In genomic region chr17:64231172-64231571, GRCm38 (mm10) we compare ENCODE assay signal across 10 mouse cellular contexts.
DNase-seq lines count a peak whose midpoint lies in the region; TF ChIP-seq lines count a peak whose summit lies in the region.
"Had no signal": no experiment of that assay in that cellular context is flagged by ENCODE, and none has a peak within 500 bp of the region (broad histone marks: within the 10 kb centered on the region; RNA-seq: fewer than 3 reads in every experiment).

No protein-coding gene starts in this region.

- no peak overlapping the region for H3K4me3 ChIP-seq in lung, adult 2 months (replicated peaks; ENCODE audit: extremely low read depth, low read depth, low read length)
- no peak overlapping the region for H3K4me3 ChIP-seq in bone marrow, adult 2 months (replicated peaks; ENCODE audit: control insufficient read depth, low read depth, low read length)
- H3K4me3 ChIP-seq in forebrain, embryonic 10.5 days = no peak overlapping the region
- H3K4me3 ChIP-seq: midbrain, embryonic 12.5 days had no signal

- 79% methylated on average over 8 of the region's 8 CpGs for WGBS in lung, adult 2 months
- WGBS in bone marrow, adult 2 months = 72% methylated on average over 8 of the region's 8 CpGs
- WGBS in forebrain, embryonic 10.5 days = 78% methylated on average over 8 of the region's 8 CpGs

- TF ChIP-seq POLR2A in lung, adult 2 months (IDR thresholded peaks at IDR 0.05; ENCODE audit: borderline replicate concordance, extremely low read depth, low read depth, low read length) = no peak
- no peak for TF ChIP-seq POLR2A in bone marrow, adult 2 months (IDR thresholded peaks at IDR 0.05; ENCODE audit: borderline replicate concordance, control insufficient read depth, low read depth, low read length)

- H3K9me3 ChIP-seq in forebrain, embryonic 10.5 days = no peaks in the 10 kb centered on the region
- H3K9me3 ChIP-seq: midbrain, embryonic 12.5 days had no signal

- TF ChIP-seq CTCF in lung, adult 2 months (IDR thresholded peaks at IDR 0.05; ENCODE audit: insufficient read depth, low read length) = peak; percentile 43; the same call in 1 of the 2 replicates
- peak; percentile 60 for TF ChIP-seq CTCF in bone marrow, adult 2 months (IDR thresholded peaks at IDR 0.05; ENCODE audit: control insufficient read depth, insufficient read depth, low read length)

- DNase-seq in adrenal gland, postnatal 25 days = peak; percentile 13
- DNase-seq in adrenal gland, postnatal 14 days = no peak
- no peak for DNase-seq in lung, adult 2 months
- DNase-seq in lung, postnatal 25 days (ENCODE audit: low spot score) = no peak
- peak; percentile 19 for DNase-seq in splenic B cell, adult 2 months (ENCODE audit: low read depth, low spot score)
- DNase-seq in urinary bladder, postnatal 4 days (ENCODE audit: low spot score in 2 of 2) = no peak
- no peak for DNase-seq in forebrain, embryonic 10.5 days (ENCODE audit: extremely low spot score, low spot score)
- DNase-seq: cerebellum, postnatal 25 days had no signal

- no peaks in the 10 kb centered on the region for H3K36me3 ChIP-seq in splenic B cell, adult 2 months (ENCODE audit: control insufficient read depth, insufficient read depth, low read length, poor library complexity, severe bottlenecking)
- H3K36me3 ChIP-seq in forebrain, embryonic 10.5 days (replicated peaks) = no peaks in the 10 kb centered on the region
- H3K36me3 ChIP-seq: midbrain, embryonic 12.5 days had no signal

- H3K4me1 ChIP-seq in lung, adult 2 months (ENCODE audit: control insufficient read depth, insufficient read depth, low read length) = no peaks in the 10 kb centered on the region
- no peaks in the 10 kb centered on the region for H3K4me1 ChIP-seq in bone marrow, adult 2 months (ENCODE audit: control insufficient read depth, insufficient read depth, low read length)
- H3K4me1 ChIP-seq in forebrain, embryonic 10.5 days = no peaks in the 10 kb centered on the region
- H3K4me1 ChIP-seq: midbrain, embryonic 12.5 days had no signal

- no peak overlapping the region for H3K27ac ChIP-seq in bone marrow, adult 2 months (ENCODE audit: control insufficient read depth, insufficient read depth, low read depth, low read length, poor library complexity)
- no peak overlapping the region for H3K27ac ChIP-seq in forebrain, embryonic 10.5 days
- H3K27ac ChIP-seq: midbrain, embryonic 12.5 days had no signal

- H3K27me3 ChIP-seq in splenic B cell, adult 2 months (ENCODE audit: control insufficient read depth, insufficient read depth, low read length, poor library complexity, severe bottlenecking) = no peaks in the 10 kb centered on the region
- no peaks in the 10 kb centered on the region for H3K27me3 ChIP-seq in forebrain, embryonic 10.5 days (ENCODE audit: poor library complexity, severe bottlenecking)
- H3K27me3 ChIP-seq: midbrain, embryonic 12.5 days had no signal

Comparison
In these comparisons a context has a peak if more than half of its experiments do, and no peak if none do; other contexts are left out.
1. DNase-seq: peak in adrenal gland, postnatal 25 days (single experiment) and splenic B cell, adult 2 months (single experiment); none in adrenal gland, postnatal 14 days (single experiment), lung, adult 2 months (single experiment), lung, postnatal 25 days (single experiment), urinary bladder, postnatal 4 days (0 of 2) and forebrain, embryonic 10.5 days (single experiment).